Mouse (Mus musculus): ENCODE measurements around the gene Ugt2b35. TPM values are rescaled to one million over a fixed set of nuclear protein-coding genes. Genes with fewer than 3 reads are reported as not detected.

The Ugt2b35 gene
- polyA plus RNA-seq (2012; rRNA removed) = 0.98 and 1.3 TPM in 2 replicates

DNA sequence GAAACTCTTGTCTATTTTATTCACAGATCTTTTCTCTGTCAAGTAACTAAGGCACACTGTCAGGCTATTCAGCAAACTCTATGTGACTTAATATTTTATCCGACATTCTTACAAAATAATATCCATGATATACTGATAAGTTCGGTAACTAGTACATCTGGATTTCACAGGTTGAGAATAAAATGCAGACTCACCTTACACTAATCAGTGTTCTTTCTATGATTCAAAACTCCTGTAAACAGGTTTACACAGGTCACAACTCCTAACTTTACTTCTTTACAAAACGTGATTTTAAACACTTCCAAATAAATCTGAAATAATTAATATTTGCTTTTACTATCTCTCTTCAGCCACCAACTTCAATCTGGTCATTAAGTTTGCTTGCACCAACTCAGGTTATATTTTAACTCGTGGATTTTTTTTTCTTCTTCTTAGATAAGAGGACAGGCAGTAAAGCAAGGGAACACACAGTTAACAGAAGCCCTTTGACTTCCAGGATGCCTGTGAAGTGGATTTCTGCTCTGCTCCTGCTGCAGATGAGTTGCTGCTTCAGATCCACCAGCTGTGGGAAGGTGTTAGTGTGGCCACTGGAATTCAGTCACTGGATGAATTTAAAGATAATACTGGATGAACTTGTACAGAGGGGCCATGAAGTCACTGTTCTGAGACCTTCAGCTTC is at the start of gene Ugt2b35:
Gene Ugt2b35 (plus strand): TSS at position 466 of the 679 bp plus-strand sequence.

Other genes starting within 250 kb of the Ugt2b35 start
- 7.7 and 8.4 TPM in 2 replicates for gene Ythdc1, start 196.6 kb upstream of the Ugt2b35 start, polyA plus RNA-seq (2012; rRNA removed)
- 35.8 and 38.9 TPM in 2 replicates for gene Ugt2b34, start 93.9 kb upstream of the Ugt2b35 start, polyA plus RNA-seq (2012; rRNA removed)
- not detected in 2 replicates for gene Ugt2b1, start 74.3 kb upstream of the Ugt2b35 start, polyA plus RNA-seq (2012; rRNA removed)
- gene Ugt2b36, start 91.7 kb downstream of the Ugt2b35 start, polyA plus RNA-seq (2012; rRNA removed) = 0.17 and 0.20 TPM in 2 replicates
- gene Ugt2b5, start 139.5 kb downstream of the Ugt2b35 start, polyA plus RNA-seq (2012; rRNA removed) = 1.3 and 1.5 TPM in 2 replicates